Mouse (Mus musculus): ENCODE measurements around the gene Stra6.

DNA sequence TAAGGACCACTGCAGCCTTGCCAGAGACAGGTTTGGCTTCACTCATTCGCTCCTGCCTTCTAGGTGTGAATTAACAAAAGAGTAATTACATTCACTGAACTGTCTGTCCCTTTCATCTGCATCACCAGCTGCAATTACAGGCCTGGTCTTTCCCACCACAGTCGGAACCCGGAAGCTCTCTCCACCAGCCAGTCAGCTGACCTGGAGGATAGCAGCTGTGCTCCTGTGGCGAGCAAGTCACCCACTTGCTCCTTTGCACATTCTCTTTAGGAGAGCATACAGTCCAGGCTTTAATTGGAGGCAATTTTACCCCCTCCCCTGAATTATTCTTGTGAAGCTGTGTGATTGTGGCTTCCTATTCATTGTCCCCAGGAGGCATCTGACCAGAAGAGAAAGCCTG, 17.9 kb upstream of the Stra6 start:
- TF ChIP-seq CTCF (IDR thresholded peaks at IDR 0.05; ENCODE audit: extremely low read depth, insufficient read depth, insufficient read length, insufficient replicate concordance): no peak
- no peak for TF ChIP-seq POLR2A (IDR thresholded peaks at IDR 0.05; ENCODE audit: low read depth, low read length)

Measured in spleen, adult 2 months (tissue).